Mouse (Mus musculus) intestine, embryonic 14.5 days (tissue): ENCODE measurements around the gene Rprd2. TPM values are rescaled to one million over a fixed set of nuclear protein-coding genes. Genes with fewer than 3 reads are reported as not detected.

Experiments
- ATAC-seq: fragments of 200-750 bp; cut with Nextera tagmentation; replicated peaks from 2 replicates; pipeline ENCODE4 v1.8.0; 2017; ENCODE audit warnings: low read depth, moderate number of reproducible peaks, moderate TSS enrichment, moderate library complexity; ENCODE audit not compliant: low FRiP score, low TSS enrichment
- DNase-seq: peaks from one replicate; pipeline ENCODE4 v3.0.0-alpha.2; 2018; ENCODE audit warnings: low spot score
- H3K27ac ChIP-seq: fragments of 300-500 bp; sonication (generic); 2 replicates; pipeline ENCODE4 v1.5.1; 2014; ENCODE audit warnings: low read depth, mild to moderate bottlenecking, control low read depth
- H3K27me3 ChIP-seq: fragments of 300-500 bp; sonication (generic); replicated peaks from 2 replicates; pipeline ENCODE4 v1.6.1; 2014; ENCODE audit warnings: low read length, control low read depth; ENCODE audit not compliant: control insufficient read depth, insufficient read depth
- H3K36me3 ChIP-seq: fragments of 300-500 bp; sonication (generic); 2 replicates; pipeline ENCODE4 v1.6.1; 2014; ENCODE audit warnings: low read length, control low read depth; ENCODE audit not compliant: control insufficient read depth, insufficient read depth
- H3K4me1 ChIP-seq: fragments of 300-500 bp; sonication (generic); replicated peaks from 2 replicates; pipeline ENCODE4 v1.6.1; 2014; ENCODE audit warnings: low read length, control low read depth, mixed read lengths; ENCODE audit not compliant: control insufficient read depth, insufficient read depth
- H3K4me2 ChIP-seq: fragments of 300-500 bp; sonication (generic); 2 replicates; pipeline ENCODE4 v1.6.1; 2014; ENCODE audit warnings: low read length
- H3K4me3 ChIP-seq: fragments of 300-500 bp; sonication (generic); 2 replicates; pipeline ENCODE4 v1.5.1; 2014; ENCODE audit warnings: low read depth, low read length, control low read depth, mixed read lengths
- H3K9ac ChIP-seq: fragments of 300-500 bp; sonication (generic); 2 replicates; pipeline ENCODE4 v1.6.1; 2014; ENCODE audit warnings: mild to moderate bottlenecking, low read length
- H3K9me3 ChIP-seq: fragments of 300-500 bp; sonication (generic); 2 replicates; pipeline ENCODE4 v1.6.1; 2016; ENCODE audit warnings: low read length, control low read depth; ENCODE audit not compliant: control insufficient read depth
- WGBS: fragments of 180-500 bp; shearing (Covaris S2); extraction: QIAGEN DNeasy Blood & Tissue Kit; methylation state at CpG from one replicate; pipeline ENCODE4 v1.1.7; 2014; 5-methylcytosine and 5-hydroxymethylcytosine counted together
- polyA plus RNA-seq: library from polyadenylated mRNA; unstranded; fragments of >200 nt; fragmentation: Nextera tagmentation; extraction: Ambion mirVana; gene quantifications from 2 replicates; pipeline ENCODE4 v1.2.1, GENCODE M21; 2014

Gene Rprd2
- polyA plus RNA-seq, 1 experiment from 2014 or later: 19.8 TPM

DNA sequence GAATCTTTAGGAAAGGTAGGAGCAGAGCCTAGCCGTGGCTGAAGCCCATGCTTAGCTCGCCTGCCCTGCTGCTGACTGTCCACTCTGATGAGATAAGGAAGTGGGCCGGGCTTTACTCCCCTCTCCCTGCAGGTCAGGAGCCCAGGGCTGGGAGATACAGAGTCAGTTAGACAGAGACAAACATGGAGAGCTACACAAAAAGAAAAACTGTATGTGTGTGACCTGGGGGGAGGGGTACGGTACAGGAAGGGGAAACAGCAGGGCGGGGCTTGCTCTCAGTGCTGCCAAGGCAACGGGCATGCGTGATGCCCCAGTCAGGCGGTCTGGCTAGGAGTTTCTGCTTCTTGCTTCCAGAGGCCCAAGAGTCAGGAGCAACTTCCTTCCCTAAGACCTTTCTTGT lies 78.3 kb downstream of the Rprd2 start:
- no peak overlapping the region for H3K4me3 ChIP-seq
- DNase-seq (no peak), ATAC-seq (no peak)
- H3K27me3 ChIP-seq: no peaks in the 10 kb centered on the region
- peaks cover 68% of the 10 kb centered on the region for H3K36me3 ChIP-seq
- WGBS: 60% methylated on average over 8 of the region's 8 CpGs
- H3K4me1 ChIP-seq: peaks cover 4% of the 10 kb centered on the region; the same call in 1 of the 2 replicates
- 0 out of 2 replicates have a peak, but pooled peaks cover 4% of the 10 kb centered on the region for H3K9me3 ChIP-seq
- H3K27ac ChIP-seq: peak overlapping the region; percentile 33; the same call in 1 of the 2 replicates
- H3K4me2 ChIP-seq: no peak overlapping the region
- no peak overlapping the region for H3K9ac ChIP-seq

- WGBS: 65% methylated on average over 7 of the region's 7 CpGs
- Histone ChIP-seq H3K9me3 (0 out of 2 replicates have a peak, but pooled peaks cover 4% of the 10 kb centered on the region), H3K9ac (no peak within 1 kb of the TSS), H3K27me3 (no peaks in the 10 kb centered on the region), H3K4me1 (peaks cover 4% of the 10 kb centered on the region; the same call in 1 of the 2 replicates), H3K27ac (peak within 1 kb of the TSS; percentile 43; the same call in 1 of the 2 replicates), H3K4me2 (peak within 1 kb of the TSS; percentile 20; the same call in 1 of the 2 replicates), H3K4me3 (no peak within 1 kb of the TSS), H3K36me3 (peaks cover 62% of the 10 kb centered on the region)
- ATAC-seq (0 out of 2 replicates have a peak, but pooled peaks have one; percentile 21), DNase-seq (no peak)
These were observed 79.1 kb downstream of the Rprd2 start, which contains the start of gene Ecm1 for GRCm38 (mm10) chr3:95739353-95740104. Ecm1 (minus strand) TSS chr3:95739569.

- Histone ChIP-seq H3K4me1 (peaks cover 4% of the 10 kb centered on the region; the same call in 1 of the 2 replicates), H3K4me2 (no peak overlapping the region), H3K27me3 (no peaks in the 10 kb centered on the region), H3K27ac (no peak overlapping the region; the same call in 1 of the 2 replicates), H3K9me3 (no peaks in the 10 kb centered on the region), H3K36me3 (peaks cover 19% of the 10 kb centered on the region; the same call in 1 of the 2 replicates), H3K9ac (no peak overlapping the region), H3K4me3 (no peak overlapping the region)
- ATAC-seq (no peak), DNase-seq (no peak)
- whole genome bisulfite sequencing: 85% methylated on average over 12 of the region's 12 CpGs
These were observed 83.5 kb downstream of the Rprd2 start for GRCm38 (mm10) chr3:95735071-95735670.

DNA sequence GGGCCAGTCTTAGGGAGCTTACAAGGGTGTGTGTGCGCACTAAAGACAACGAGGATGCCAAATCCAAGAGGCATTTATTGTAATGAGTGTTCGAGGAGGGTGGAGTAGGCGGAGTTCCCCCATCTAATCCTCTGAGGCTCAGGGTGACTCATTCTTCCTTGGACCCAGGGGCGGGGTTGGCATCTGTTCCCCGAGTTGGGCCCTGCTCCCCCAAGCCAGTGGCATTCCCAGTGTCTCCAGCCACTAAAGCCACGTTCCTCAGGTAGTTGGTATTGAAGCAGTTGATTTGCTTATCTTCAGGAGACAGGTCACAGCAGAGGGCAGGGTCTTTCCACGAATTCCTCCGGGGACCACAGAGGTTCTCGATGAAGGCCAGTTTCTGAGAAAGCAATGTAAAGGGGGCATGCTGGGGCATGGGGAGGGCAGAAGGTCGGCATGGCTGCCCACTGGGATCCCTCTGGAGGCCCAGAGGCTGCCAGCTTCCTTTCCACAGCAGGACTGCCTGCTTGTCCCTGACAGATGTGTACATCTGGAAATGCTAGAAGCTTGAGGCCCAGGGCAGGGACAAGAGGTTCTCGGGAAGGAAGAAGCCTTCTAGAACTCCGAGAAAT lies 84.5 kb downstream of the Rprd2 start:
- Histone ChIP-seq H3K27me3 (no peaks in the 10 kb centered on the region), H3K4me2 (no peak overlapping the region), H3K36me3 (0 out of 2 replicates have a peak, but pooled peaks cover 10% of the 10 kb centered on the region), H3K27ac (no peak overlapping the region; the same call in 1 of the 2 replicates), H3K9me3 (no peaks in the 10 kb centered on the region), H3K9ac (no peak overlapping the region), H3K4me3 (no peak overlapping the region), H3K4me1 (peaks cover 2% of the 10 kb centered on the region; the same call in 1 of the 2 replicates)
- ATAC-seq: no peak
- DNase-seq: no peak
- WGBS: 75% methylated on average over 13 of the region's 13 CpGs

GRCm38 (mm10) chr3:95732744-95733521 lies 85.7 kb downstream of the Rprd2 start:
- Histone ChIP-seq H3K4me1 (no peaks in the 10 kb centered on the region), H3K9ac (no peak overlapping the region), H3K27me3 (no peaks in the 10 kb centered on the region), H3K4me3 (no peak overlapping the region), H3K9me3 (no peaks in the 10 kb centered on the region), H3K27ac (no peak overlapping the region), H3K4me2 (no peak overlapping the region), H3K36me3 (0 out of 2 replicates have a peak, but pooled peaks cover 9% of the 10 kb centered on the region)
- WGBS: 82% methylated on average over 11 of the region's 11 CpGs
- ATAC-seq (no peak), DNase-seq (no peak)

GRCm38 (mm10) chr3:95732297-95732696 lies 86.4 kb downstream of the Rprd2 start:
- H3K9ac ChIP-seq: no peak overlapping the region
- WGBS: 94% methylated on average over 9 of the region's 9 CpGs

DNA sequence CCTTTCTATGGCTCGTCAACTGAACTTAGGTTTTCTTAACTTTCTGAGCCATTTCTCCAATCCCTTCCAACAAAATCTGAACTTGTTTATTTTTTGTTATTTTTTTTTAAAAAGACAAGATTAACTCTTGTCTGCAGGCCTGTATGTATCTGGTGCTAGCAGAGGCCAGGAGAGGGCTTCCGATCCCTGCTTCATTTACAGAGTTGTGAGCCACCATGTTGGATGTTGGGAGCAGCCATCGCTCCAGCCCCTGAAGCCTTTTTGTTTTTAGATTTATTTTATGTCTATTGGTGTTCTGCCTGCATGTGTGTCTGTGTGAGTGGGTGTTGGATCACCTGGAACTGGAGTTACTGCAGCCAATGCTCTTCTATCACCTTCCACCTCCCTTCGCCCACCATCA lies 86.9 kb downstream of the Rprd2 start:
- WGBS: 85% methylated on average over 4 of the region's 4 CpGs
- Histone ChIP-seq H3K9ac (no peak overlapping the region), H3K4me2 (no peak overlapping the region), H3K4me1 (no peaks in the 10 kb centered on the region), H3K36me3 (0 out of 2 replicates have a peak, but pooled peaks cover 9% of the 10 kb centered on the region), H3K9me3 (no peaks in the 10 kb centered on the region), H3K27ac (no peak overlapping the region), H3K4me3 (no peak overlapping the region), H3K27me3 (no peaks in the 10 kb centered on the region)
- ATAC-seq (no peak), DNase-seq (no peak)

More at GRCm38 (mm10) chr3:95732297-95732696, 86.4 kb downstream of the Rprd2 start:
- no peak overlapping the region for H3K27ac ChIP-seq
- ATAC-seq: no peak
- no peaks in the 10 kb centered on the region for H3K27me3 ChIP-seq
- H3K4me1 ChIP-seq: no peaks in the 10 kb centered on the region
- no peak overlapping the region for H3K4me2 ChIP-seq
- H3K36me3 ChIP-seq: 0 out of 2 replicates have a peak, but pooled peaks cover 9% of the 10 kb centered on the region
- H3K9me3 ChIP-seq: no peaks in the 10 kb centered on the region
- no peak for DNase-seq
- H3K4me3 ChIP-seq: no peak overlapping the region

DNA sequence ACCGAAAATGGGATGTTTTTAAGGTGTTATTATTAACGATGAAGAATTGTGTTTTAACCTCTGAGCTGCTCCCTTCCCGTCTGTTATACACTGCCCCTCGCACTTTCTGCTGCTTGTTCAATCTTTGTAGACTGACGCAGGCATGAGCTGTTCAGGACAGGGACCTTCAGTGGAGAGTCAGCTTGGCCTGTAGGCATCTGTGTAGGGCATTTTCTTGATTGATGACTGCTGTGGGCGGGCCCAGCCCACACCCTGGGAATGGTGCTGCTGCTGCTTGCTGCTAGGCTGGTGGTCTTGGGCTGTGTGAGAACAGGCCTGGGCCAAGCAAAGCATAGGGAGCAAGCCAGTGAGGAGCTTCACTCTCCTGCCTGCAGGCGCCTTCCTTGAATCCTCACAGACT lies 88.2 kb downstream of the Rprd2 start:
- no peaks in the 10 kb centered on the region for H3K4me1 ChIP-seq
- WGBS: 70% methylated on average over 7 of the region's 7 CpGs
- ATAC-seq: no peak

More for the DNA sequence above, 88.2 kb downstream of the Rprd2 start:
- Histone ChIP-seq H3K27ac (no peak overlapping the region), H3K36me3 (0 out of 2 replicates have a peak, but pooled peaks cover 3% of the 10 kb centered on the region), H3K9ac (no peak overlapping the region), H3K4me3 (no peak overlapping the region), H3K4me2 (no peak overlapping the region), H3K27me3 (no peaks in the 10 kb centered on the region), H3K9me3 (no peaks in the 10 kb centered on the region)
- DNase-seq: no peak
